Mouse (Mus musculus) 416B (cell line): ENCODE data around the gene Coa3.
"Not testable (repeated sequence)": the region's sequence is repeated elsewhere in the genome, so short reads cannot be mapped to it uniquely, and the experiment has no call there.

Source experiments
- DNase-seq: peaks from one replicate; pipeline ENCODE4 v3.0.0; 2011; ENCODE audit warnings: low read depth

Gene Coa3

GRCm38 (mm10) chr11:101278223-101279192 is at the start of gene Coa3, which contains the start of gene Cntd1:
Gene Coa3 (minus strand): TSS chr11:101279114.
Gene Cntd1 (plus strand): TSS chr11:101279012.
- peak; percentile 94 for DNase-seq

DNA sequence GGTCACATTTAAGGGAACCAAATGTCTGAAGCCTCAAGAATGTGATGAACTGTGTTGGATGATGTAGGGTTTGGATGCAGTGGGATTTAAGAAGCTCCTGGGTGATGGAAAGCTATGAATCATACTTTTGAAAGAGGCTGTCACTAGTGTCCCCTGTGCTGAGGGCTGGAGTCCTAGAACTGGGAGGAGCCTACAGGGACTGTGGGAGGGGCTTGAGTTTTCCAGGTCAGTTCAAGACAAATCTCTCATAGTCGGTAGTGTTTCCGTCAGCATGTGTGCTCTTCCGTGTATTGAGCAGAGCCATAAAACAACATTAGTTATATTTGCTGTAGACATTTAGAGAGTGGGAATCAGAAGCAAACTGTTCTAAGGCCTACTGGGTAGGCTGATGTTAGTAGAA is 48.4 kb upstream of the Coa3 start:
- DNase-seq: no peak

GRCm38 (mm10) chr11:101326147-101326546 is 47.2 kb upstream of the Coa3 start:
- DNase-seq: no peak

GRCm38 (mm10) chr11:101325201-101325600 is 46.3 kb upstream of the Coa3 start:
- not testable (repeated sequence) for DNase-seq

- DNase-seq: no peak
These were observed 45.8 kb upstream of the Coa3 start, which contains the start of gene Aoc2 for GRCm38 (mm10) chr11:101324763-101325162. Gene Aoc2 (plus strand): TSS chr11:101325063.

DNA sequence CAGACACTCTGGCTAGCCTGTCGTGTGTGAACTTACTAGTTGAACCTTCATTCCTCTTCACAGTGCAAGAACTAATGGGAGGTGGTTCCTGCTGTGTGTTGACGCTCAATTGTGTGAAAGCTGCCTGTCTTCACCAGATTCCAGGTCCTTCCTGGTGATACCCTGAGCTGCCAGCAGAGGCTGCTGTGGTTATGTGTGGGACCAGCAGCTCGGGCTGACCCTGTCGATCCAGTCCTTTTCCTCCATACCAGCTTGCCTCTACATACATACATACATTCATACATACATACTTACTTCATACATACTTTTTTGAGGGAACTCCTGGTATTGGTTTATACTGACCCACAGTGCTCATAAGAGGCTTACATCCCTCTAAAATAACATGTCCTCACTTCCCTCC is 44.7 kb upstream of the Coa3 start:
- peak; percentile 70 for DNase-seq

DNA sequence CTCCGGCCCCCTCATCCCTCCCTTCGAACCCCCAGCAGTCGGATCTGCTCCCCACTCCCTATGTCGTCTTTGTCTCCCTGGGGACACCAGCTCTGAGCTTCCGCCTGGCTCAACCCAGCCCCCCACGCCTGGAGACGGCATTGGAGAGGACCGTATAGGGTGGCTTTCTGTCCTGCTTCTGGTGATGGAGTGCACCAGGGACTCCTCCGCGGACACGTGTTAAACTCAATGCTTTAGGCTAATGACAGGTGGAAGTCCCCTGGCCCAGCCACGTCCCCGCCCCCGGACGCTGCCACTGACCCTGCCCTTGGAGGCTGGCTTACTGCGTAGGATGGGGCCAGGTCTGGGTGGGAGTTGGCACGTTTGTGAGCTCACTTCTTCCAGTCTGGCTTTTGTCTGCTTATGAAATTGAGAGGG is 37.6 kb upstream of the Coa3 start:
- DNase-seq: peak; percentile 66

- DNase-seq: peak; percentile 97
These were observed 37.0 kb upstream of the Coa3 start, which contains the start of gene Psme3 for GRCm38 (mm10) chr11:101315665-101316500. Gene Psme3 (plus strand): TSS chr11:101316213.

DNA sequence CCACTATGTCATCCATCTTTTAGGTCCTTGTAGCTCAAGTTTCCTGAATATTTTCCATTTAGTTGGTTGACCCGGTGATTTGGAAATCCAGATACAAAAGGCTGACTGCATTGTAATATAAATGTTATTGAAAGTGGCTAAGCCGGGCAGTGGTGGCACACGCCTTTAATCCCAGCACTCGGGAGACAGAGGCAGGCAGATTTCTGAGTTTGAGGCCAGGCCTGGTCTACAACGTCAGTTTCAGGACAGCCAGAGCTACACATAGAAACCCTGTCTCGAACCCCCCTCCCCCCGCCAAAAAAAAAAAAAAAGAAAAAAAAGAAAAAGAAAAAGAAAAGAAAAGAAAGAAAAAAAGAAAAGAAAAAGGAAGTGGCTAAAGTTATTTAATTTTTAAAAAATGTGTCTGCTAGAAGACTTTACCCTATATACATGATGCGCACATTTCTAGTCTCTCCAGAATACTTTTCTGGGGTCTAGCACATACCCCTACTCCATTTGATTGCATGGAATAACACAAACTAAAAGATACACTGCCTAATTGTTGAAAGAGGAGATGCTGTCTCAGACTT is 36.3 kb upstream of the Coa3 start:
- peak; percentile 14 for DNase-seq

- peak; percentile 25 for DNase-seq
These were observed 35.7 kb upstream of the Coa3 start for GRCm38 (mm10) chr11:101314567-101314966.

DNA sequence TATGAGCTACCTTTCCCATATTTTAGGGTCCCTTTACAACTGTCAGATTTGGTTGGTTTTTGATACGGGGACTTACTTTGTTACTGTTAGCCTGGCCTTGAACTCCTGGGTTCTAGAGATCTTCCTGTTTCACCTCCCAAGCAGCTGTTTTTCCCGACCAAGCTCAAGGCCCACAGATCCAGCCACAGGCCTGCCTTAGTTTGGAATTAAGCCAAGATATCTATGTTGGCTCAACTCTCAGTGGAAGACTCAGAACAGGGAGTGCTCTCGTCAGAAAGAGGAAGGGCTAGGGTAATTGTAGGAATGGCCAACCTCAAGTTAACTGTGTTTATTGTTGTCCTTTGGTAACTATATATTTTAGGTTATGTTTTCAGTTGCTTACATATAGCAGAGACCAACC is 33.2 kb upstream of the Coa3 start:
- DNase-seq: peak; percentile 73

- DNase-seq: peak; percentile 21
These were observed 32.2 kb upstream of the Coa3 start for GRCm38 (mm10) chr11:101311083-101311482.

DNA sequence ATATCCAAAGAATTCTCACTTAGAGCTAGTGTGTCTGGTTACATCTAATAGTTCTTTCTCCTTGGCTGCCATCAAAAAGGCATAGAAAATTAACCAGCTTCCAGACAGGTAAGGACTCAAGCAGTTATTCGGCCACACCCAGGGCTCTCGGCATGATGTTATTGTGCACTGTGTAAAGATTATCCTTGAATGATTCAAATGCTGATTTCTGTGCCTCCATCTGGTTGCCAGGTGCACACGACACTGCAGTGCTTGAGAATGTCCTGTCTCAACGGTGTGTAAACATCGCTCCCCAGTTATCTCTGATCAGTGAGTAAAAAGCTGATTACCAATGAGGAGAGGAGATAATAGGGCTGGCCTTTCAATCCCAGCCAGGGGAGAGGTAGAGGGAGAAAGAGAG is 28.8 kb upstream of the Coa3 start:
- DNase-seq: no peak

DNA sequence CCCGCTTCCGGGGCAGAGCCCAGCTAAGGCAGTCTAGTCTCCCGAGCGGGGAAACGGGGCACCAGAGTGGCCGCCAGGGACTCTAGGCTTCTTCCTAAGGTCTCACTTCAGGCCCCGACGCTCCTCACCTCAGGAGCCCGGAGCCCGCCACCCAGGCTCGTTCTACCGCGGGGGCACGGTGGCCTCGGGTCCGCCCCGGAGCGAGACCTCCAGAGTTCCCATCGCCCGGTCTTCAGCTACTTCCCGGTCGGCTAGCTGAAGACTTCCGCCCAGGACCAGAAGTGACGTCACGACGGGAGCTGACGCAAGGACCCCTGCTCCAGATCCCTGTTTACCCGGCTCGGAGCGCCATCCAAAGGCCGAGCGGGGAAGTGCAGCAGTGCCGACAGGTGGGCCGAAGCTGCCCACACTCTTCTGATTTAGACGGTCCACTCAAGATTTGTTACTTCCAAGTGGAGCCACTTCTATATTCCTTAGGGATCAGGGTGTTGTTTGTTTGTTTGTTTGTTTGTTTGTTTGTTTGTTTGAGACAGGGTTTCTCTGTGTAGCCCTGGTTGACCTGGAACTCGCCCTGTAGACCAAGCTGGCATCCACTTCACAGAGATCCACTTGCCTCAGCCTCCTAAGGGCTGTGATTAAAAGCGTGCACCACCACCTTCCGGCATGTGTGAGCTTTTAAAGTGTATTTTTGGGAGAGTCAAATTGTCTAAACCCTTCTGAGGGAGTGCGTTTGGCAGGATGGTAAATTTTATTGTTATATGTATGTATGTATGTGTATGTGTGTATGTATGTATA is 23.3 kb upstream of the Coa3 start, which contains the start of gene Becn1:
TSS of gene Becn1 (minus strand) at position 283 of the 795 bp plus-strand sequence.
- peak; percentile 97 for DNase-seq

DNA sequence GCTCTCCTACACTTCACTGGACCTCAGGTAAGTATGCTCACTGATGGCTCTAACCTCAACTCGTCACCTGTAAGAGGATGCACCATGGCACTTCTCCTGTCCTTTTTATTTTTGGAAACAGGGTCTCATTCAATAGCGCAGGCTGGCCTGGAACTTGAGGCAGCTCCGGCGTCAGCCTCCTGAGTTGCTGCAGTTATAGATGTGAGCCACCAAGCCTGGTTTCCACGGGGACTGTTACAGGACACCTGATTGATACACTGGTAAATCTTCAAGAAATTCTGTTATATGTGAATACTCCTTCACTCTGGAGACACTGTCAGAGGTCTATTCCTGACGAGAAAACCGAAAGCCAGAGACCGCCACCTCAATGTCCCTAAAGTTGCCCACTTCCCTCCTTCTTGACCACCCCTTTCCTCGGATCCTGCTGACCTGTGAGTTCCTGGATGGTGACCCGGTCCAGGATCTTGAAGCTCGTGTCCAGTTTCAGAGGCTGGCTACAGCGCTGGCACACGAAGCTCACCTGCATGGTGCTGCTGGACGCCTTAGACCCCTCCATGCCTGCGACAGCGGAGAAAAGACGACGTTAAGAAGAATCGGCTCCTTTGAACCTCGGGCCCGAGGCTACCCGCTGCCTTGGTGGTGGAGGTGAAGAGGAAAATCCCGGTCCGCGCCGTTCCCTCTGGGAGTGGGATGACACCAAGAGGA is 22.5 kb upstream of the Coa3 start:
- peak; percentile 19 for DNase-seq

DNA sequence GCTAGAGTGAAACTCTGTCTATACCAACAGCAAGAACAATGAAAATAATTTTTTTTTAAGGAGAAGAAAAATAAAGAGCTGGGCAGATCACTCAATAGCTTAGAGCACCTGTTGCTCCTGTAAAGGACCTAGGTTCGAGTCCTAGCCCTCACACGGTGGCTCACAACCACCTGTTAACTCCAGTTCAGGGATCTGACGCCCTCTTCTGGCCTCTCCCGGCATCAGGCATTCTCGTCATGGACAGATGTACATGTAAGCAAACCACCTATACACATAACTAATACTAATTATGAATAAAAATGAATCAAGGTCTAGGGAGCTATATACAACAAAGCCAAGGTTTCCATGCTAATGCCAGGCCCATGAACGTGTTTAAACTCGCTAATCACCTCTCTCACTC is 22.0 kb upstream of the Coa3 start:
- DNase-seq: peak; percentile 35

- no peak for DNase-seq
These were observed 16.3 kb upstream of the Coa3 start for GRCm38 (mm10) chr11:101295191-101295590.

DNA sequence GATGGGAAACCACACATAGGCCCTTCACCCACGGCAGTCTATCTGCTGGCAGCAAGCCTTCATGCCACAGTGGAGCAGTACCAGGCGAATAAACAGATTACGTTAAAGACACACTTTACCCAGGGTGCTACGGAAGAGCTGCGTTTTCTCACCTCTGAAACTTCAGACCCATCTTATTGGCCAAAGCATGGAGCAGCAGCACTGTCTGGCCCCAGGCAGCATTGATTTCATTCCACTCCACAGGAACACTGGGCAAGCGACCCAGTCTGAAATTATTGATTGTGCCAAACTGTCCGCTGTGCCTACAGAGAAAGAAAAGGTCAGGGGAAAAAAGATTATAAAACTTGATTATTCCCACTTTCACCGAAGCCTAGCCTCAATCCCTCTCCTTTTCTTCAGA is 12.3 kb upstream of the Coa3 start:
- no peak for DNase-seq

GRCm38 (mm10) chr11:101287306-101287705 is 8.4 kb upstream of the Coa3 start:
- DNase-seq: peak; percentile 85

GRCm38 (mm10) chr11:101283805-101284204 is 4.9 kb upstream of the Coa3 start:
- DNase-seq: no peak

DNA sequence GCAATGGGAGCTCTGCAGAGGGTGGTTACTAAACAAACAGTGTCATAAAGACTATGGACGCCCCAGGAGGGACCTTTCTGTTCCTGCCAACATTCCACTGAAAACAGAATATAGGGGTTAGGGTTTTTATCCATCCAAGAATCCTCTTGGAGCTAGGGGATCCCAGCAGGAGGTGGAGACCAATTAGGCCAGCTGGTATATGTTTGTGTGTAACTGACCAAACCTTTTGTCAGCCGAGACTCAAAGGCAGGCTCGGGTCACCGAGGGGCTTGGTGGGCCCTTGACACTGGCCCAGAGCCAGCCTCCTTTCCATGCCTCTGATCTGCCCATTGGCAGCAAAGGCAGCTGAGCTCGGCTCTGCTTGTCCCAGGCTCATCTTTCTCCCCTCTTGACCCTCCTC is 4.0 kb upstream of the Coa3 start:
- DNase-seq: no peak
